Mouse (Mus musculus) large intestine, adult 2 months (tissue): ENCODE results near the gene Rae1. TPM values are rescaled to one million over a fixed set of nuclear protein-coding genes. Genes with fewer than 3 reads are reported as not detected.

ENCODE experiments used
- DNase-seq: peaks from one replicate; pipeline ENCODE4 v3.0.0-alpha.2; 2012; ENCODE audit warnings: low read depth, low spot score
- WGBS: fragments of 180-500 bp; shearing (Covaris S2); methylation state at CpG from one replicate; pipeline ENCODE4 v1.1.7; 2018; 5-methylcytosine and 5-hydroxymethylcytosine counted together
- polyA plus RNA-seq: library from polyadenylated mRNA; depleted of rRNA; stranded (reverse); fragments of >200 nt; gene quantifications from 2 replicates; pipeline ENCODE4 v1.2.3, GENCODE M21; 2012

The Rae1 gene
- polyA plus RNA-seq, 1 experiment = 51.8 TPM

DNA sequence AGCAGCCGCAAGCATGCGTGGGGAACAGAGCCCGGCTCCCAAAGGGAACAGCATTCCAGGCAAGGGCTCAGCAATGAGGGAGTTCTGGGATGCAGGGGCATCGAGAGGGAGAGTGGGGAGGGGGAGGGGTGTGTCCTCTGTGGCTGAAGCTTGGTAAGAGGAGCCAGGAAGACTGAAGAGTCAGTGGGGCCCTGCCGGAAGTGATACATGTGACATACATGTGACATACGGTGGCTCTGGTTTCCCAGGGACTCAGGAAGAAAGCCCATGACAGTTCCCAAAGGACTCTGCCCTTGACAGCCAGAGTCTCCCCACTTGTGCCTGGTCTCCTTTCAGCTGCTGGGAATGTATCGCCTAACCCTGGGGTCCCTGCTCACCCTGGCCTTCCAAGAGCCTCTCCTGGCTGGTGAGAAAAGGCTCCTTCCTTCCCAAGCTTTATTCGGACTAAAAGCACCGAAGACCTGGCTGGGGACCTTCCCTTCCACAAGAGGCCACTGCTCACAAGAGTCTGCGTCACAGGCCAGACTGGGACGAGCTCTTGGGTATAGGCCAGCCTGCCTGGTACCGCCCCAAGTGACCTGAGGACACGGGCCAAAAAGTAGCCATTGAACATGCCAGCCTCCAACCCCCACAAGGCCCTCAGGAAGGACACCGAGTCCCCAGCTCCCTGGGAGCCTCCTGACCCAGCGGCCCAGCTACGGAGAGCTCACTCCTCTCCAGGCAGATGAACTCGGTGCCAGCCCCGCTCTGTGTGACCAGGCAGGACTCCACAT lies 44.5 kb downstream of the Rae1 start:
- DNase-seq = no peak
- 78% methylated on average over 18 of the region's 18 CpGs for WGBS

DNA sequence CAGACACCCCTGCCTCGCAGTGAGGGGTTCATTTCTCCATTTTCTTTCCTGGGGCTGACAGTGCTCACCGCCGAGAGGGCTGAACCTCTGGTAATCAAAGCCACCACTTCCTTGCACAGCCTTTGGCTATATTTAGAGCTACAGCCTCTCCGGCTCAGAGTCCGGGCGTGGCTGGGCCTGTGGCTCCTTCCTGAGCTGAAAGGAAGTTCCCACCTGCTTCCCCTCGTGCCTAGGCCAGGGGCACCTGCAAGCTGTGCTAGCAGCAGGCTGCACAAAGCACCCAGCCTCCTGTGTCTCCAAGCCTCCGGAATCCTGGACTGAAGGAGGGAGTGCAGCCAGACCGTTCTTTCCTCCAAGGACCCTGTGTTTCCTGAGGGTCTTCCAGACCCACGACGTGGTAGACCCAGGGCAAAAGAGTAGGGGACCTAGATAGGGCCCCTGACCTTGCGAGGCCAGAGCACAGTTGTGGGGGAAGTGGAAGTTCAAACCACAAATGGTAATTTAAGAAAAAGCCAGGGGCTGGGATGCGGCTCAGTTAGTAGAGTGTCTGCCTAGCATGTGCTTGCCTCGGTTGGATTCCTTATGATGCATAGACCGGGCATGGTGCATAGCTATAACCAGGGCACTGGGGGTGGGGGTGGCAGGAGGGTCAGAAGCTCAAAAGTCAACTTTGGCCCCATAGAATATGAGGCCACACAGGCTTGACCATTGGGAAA lies 46.8 kb downstream of the Rae1 start:
- WGBS = 63% methylated on average over 15 of the region's 15 CpGs
- no peak for DNase-seq

DNA sequence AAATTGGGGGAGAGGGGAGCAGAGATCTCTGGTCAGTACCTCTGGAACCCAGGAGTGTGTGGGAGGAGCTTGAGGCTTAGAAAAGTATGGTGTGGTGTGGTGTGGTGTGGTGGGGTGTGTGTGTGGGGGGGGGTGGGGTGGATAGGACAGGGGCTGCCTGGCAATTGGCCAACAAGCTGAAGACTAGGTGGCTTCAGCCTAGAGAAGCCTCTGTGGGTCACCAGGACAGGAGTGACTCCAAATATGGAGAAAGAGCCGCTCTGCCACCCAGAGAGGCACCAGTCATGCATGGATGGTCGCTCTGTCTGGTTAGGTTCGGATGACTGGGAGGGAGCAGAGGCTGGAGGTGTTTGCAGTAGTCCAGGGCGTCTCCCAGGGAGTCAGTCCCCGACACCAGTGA lies 47.6 kb downstream of the Rae1 start:
- WGBS = 79% methylated on average over 5 of the region's 5 CpGs
- DNase-seq = no peak

DNA sequence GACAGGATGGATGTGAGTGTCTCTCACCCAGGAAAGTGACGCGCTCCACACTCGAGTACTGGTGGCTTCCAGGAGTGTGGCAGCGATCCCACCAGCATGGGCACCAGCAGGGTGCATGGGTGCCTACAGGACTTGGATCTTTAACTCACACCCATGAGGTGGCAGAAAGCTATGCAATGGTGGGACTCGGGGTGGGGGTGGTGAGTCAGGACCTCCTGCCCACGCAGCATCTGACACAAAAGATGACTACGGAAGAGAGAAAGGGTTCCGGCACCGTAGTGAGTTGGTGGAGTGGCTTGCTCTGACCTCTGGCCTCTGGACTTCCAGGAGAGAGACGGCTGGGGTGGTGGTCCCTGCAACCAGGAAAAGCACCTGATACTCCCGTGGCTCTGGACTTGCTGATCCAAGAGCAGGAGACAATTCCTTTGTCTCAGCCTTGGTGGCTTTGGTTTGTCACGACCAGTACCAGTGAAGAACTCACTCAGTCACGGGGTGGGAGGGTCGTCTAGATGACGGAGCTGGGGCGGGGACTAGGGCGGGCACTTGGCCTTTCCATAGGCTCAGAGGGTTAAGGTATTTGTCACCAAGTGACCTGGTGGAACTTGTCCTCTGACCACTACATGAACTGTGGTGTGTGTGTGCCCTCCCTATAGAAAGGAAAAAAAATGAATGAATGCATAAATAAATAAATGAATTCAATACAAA lies 48.3 kb downstream of the Rae1 start:
- WGBS = 68% methylated on average over 17 of the region's 17 CpGs
- DNase-seq = no peak

DNA sequence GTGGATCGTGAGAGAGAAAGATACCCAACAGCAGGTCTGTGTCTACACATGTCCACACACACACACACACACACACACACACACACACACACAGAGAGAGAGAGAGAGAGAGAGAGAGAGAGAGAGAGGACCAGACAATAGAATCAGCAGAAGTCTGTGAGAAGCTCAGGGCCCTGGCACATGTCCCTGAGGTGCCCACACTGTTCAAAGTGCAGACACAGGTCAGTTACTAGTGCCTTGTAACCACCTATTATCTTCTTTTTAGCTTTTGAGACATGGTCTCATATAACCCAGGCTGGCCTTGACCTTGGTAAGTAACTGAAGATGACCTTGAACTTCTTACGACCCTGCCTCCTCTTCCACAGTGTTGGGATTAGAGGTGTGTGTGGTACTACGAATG lies 49.3 kb downstream of the Rae1 start:
- DNase-seq = no peak
- WGBS = 82% methylated on average over 3 of the region's 3 CpGs

DNA sequence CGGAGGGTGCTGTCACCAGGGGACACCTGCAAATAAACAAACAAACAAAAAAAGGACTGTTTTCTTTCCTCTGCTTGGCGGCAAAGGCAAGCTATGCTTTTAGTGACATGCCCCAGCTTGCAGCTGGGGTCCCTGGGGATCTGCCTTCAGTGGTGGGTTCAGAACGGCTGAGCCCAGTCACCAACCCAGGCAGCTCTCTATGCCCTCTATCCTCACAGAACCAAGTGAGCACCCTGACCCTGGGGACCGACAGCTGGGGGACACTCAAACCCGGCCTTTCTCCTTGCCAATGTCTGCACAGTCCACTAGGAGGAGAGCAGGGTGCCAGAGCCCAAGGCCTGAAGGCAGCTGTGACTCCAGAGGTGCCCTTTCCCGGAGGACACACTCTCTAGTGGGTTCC lies 49.9 kb downstream of the Rae1 start:
- WGBS = 71% methylated on average over 6 of the region's 6 CpGs
- no peak for DNase-seq

DNA sequence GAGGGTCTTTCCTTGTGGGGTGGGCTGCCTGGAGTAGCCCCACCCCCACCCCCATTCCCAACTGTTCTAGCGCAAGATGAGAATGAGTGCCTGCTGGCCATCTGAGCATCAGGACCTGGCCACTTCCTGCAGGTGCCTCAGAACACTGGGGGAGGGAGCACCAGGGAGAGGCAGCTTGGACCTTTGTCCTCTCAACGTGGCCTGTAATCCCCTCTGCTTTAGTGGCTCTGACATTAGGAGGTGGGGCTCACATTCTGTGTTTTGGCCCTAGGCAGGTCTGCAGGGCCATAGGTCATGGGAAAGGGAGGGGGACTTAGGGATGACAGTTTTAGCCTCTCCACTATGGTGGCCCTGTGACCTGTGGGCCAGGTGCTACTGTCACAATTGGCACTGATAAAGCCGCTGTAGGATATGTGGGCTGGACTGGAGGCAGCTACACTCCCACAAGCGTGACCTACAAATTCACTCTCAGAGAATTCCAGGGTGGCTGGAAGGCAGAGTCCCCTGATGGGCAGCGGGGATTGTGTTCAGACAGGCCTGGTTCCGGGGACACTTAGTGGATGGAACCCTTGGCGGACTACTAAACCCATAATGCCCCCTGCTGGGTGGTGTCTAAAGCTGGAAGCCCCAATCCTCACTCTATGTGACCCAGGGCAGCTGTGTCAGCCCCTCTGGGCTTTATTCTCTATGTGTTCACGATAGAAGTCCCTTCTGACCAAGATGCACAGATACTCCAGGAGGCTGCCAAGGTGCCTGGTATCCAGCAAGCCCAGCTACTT lies 50.9 kb downstream of the Rae1 start:
- DNase-seq = no peak
- WGBS = 31% methylated on average over 8 of the region's 8 CpGs

DNA sequence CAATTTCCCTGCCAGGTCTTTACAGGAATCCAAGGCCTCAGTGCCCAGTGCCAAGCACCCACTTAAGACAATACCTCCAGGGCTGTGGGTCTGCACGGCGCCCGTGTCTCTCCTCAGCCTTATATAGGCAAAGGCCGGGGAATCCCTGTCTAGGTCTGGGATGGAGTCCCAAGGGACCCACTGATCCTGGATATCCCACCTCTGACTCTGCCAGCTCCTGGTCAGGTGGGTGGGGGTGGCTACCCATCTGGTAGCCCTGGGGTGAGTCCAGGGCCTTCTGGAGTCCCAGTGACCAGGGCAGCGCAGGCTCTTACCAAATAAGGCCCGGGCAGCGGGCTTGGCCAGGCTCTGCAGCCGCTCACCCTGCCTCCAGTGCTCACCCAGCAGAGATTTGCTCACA lies 53.0 kb downstream of the Rae1 start:
- WGBS = 90% methylated on average over 8 of the region's 8 CpGs

DNA sequence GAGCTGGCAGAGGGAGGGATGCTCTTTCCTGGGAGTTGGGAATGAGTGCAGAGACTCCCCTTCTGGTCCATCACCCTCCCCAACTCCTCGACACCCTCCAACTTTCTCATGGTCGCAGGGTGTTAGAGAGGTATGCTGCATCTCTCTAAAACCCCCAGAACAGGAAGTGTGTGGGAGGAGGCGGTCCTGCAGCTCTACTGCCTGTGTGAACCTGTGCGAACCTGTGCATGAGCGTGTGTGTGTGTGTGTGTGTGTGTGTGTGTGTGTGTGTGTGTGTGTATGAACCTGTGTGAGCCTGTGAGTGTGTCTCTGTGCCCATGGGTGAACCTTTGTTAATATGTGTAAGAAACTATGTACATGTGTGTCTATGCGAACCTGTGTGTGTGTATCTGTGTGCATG lies 53.9 kb downstream of the Rae1 start:
- DNase-seq = no peak

More for the DNA sequence above, 53.0 kb downstream of the Rae1 start:
- no peak for DNase-seq

DNA sequence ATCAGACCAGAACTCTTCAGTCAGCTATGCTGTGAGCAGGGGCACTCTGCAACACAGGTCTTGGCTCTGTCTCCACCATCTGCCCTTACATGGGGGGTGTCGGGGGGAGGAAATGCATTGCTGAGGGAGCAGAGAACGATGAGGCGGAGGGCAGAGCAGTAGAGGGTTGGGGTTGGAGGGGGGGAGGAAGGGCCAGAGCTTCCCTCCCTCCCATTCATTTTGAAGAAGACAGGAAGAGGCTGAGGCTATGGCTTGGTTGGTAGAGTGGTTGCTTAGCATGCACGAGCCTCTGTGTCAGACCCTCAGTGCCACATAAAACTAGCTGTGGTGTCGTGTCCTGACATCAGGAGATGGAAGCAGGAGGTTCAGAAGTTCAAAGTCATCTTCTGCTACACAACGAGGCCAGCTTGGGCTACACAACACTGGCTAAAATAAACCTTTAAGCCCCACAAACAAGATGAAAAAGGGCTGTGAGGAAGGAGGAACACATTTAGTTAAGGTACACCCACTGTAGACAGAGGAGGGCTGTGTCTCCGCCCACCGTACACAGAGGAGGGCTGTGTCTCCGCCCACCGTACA lies 56.5 kb downstream of the Rae1 start:
- DNase-seq = no peak
- WGBS = 37% methylated on average over 10 of the region's 10 CpGs

More for the DNA sequence above, 53.9 kb downstream of the Rae1 start:
- 78% methylated on average over 6 of the region's 6 CpGs for WGBS

DNA sequence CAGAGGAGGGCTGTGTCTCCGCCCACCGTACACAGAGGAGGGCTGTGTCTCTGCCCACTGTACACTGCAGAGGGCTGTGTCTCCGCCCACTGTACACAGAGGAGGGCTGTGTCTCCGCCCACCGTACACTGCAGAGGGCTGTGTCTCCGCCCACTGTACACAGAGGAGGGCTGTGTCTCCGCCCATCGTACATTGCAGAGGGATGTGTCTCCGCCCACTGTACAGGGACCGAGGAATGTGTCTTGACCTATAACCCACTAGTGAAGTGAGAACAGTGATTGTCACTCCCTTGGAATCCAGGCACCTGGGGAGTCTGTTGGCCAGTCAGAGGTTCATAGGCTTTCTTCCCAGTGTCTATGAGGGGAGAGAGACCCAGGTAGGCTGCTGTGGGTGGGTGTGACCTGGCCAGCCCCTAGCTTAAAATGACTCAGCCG lies 57.0 kb downstream of the Rae1 start:
- WGBS = 28% methylated on average over 11 of the region's 11 CpGs

DNA sequence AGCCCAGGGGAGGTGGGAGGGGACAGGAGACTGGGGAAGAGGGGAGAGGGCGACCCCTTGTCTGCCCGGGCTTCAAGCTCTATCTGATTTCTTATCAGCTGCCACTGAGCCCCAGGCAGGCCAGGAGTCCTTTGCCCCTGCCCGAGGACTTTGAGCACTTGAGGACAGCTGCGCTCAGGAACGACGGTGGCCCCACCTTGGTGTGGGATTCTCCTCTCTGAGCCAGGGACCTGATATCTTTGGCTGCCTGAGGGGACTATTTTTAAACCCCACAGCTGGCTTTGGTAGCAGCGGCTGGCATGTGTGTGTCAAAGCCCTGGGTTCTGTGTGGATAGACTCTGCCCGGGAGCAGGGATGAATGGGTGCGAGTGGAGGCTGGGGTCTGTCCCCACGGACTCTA lies 57.7 kb downstream of the Rae1 start:
- no peak for DNase-seq
- 35% methylated on average over 10 of the region's 10 CpGs for WGBS

More for the DNA sequence above, 57.0 kb downstream of the Rae1 start:
- DNase-seq = peak; percentile 22

DNA sequence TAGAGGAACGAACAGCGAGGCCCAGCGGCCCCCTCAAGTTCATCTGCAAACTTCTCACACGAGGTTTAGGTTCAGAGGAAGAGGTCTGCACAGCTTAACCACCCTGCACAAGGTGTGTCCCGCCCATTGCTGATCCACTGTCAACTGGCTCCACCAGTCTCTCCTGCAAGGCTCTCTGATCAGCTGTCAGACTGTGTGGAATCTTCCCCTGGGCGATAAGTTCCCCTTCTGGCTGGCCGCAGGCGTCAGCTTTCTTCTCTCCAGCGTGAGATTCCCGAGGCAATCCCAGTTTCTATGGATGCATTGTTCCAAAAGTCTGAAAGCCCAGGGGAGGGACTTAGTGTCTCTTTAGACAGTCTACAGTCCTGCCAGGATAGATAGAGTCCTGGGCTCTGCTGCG lies 58.3 kb downstream of the Rae1 start:
- DNase-seq = no peak
- 50% methylated on average over 11 of the region's 11 CpGs for WGBS

DNA sequence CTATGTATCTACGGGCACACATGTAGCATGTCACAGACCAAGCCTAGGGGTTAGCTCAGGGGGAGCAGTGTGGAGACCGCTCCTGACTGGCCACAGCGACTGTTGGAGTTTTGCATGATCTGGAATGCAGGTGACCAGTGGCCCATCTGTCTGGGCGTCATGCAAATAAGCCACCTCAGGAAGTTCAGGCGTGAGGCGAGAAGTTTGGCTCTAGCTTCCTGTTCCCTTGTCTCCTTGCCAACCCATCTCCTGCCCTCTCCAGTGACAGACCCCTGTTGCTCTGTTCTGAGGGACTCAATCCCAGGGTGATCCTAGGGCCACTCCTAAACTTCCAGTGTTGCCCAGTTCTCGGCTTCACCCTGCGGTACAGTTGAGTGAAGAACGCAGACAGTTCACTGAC lies 60.5 kb downstream of the Rae1 start:
- 75% methylated on average over 9 of the region's 9 CpGs for WGBS
- DNase-seq = no peak

DNA sequence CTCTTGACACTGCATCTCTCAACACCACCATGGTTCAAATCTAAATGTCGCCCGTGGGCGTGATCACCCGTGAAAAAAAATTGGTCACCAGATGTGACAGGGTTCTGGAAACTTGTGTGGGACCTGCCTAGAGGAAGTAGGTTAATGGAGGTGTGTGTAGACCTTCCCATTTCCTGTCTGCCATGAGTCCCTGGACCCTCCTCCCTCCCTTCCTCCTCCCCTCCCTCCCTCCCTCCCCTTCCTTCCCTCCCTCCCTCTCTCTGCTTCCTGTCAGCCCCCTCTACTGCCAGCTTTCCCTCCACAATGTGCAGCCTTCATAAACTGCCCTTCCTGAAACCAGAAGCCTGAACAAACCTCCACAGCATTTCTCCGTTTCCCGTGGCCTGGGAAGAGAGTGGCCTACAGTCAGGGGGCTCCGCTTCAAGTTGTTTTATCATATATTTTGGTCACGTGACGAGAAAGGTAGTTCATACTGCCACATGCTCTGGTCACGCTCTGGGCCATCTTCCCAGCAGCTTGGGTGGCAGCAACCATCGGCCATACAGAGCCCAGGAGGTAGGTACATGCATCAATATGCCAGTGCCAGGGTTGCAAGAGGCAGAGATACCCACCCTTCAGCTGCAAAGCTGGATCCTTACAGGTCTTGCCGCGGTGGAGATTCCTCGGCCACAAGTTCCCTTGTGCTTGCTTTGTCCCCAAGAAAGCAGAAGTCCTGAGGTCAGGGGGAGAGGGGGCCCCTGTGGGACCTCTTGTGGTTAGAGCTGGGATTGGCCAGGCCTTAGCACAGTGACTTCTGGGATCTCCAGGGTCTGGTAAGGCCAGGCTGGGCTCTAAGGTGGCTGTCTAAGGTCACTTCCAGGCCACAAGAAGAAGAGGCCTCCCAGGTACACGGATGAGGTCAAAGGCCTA lies 61.8 kb downstream of the Rae1 start:
- DNase-seq = no peak
- WGBS = 72% methylated on average over 15 of the region's 15 CpGs

DNA sequence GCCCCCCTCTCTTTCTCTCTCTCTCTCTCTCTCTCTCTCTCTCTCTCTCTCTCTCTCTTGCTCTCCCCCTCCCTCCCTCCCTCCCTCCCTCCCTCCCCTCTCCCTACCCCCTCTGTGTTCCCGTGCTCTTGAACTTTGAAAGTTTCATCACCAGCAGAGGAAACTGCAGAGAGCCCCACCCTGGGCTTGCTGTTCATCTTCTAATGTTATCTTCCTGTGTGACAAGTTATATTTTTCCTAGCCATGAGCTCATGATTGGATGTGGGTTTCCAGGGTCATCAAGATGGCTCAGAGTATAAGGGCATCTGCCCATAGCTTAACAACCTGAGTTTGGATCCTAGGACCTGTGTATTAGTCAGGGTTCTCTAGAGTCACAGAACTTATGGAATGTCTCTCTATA lies 63.3 kb downstream of the Rae1 start:
- no peak for DNase-seq
- 9% methylated on average over 1 of the region's 1 CpGs for WGBS

DNA sequence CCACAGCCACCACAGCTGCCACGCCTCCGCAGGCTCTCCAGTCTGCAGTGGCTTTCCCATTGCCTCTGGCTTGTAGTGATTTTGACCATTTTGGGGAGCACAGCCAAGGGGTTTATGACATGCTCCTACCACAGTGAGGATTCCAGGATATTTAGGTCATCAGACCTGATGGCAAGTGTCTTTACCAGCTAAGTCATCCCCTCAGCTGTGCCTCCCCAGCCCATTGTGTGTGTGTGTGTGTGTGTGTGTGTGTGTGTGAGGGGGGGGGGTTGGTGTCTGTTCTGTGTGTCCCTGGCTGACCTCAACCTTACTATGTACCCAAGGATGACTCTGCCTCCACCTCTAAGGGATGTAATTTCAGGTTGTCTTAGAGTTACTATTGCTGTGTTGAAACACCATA lies 64.9 kb downstream of the Rae1 start:
- no peak for DNase-seq
- 94% methylated on average over 2 of the region's 2 CpGs for WGBS
